Mouse (Mus musculus): ENCODE data around the gene Ufsp1.
"Not testable (repeated sequence)": the region's sequence is repeated elsewhere in the genome, so short reads cannot be mapped to it uniquely, and the experiment has no call there.

Gene Ufsp1

GRCm38 (mm10) chr5:137293839-137294743 is at the start of gene Ufsp1:
Gene Ufsp1 (plus strand): TSS chr5:137294629.
- peak; percentile 92 for DNase-seq (ENCODE audit: low read depth, low spot score)

GRCm38 (mm10) chr5:137263897-137264720 is 30.3 kb upstream of the Ufsp1 start:
- DNase-seq (ENCODE audit: low read depth, low spot score): no peak

DNA sequence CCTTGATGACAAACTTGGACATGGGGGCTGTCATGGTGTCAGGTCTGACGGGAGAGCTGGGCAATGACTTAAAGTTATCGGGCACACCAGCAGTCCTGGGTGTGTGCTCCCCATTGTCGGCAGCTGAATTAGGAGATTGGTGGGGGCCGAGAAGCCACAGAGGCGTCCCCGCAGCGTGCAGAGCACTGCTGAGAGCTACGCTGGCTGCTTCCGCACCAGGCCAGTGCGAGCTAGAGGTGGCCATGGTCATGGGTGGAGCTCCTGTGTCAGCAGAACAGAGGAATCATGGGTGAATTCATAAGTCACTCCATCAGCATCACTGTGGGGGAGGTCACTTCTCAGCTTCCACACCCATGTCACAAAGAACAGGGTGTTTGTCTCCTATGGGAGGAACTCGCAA is 29.6 kb upstream of the Ufsp1 start:
- no peak for DNase-seq (ENCODE audit: low read depth, low spot score)

DNA sequence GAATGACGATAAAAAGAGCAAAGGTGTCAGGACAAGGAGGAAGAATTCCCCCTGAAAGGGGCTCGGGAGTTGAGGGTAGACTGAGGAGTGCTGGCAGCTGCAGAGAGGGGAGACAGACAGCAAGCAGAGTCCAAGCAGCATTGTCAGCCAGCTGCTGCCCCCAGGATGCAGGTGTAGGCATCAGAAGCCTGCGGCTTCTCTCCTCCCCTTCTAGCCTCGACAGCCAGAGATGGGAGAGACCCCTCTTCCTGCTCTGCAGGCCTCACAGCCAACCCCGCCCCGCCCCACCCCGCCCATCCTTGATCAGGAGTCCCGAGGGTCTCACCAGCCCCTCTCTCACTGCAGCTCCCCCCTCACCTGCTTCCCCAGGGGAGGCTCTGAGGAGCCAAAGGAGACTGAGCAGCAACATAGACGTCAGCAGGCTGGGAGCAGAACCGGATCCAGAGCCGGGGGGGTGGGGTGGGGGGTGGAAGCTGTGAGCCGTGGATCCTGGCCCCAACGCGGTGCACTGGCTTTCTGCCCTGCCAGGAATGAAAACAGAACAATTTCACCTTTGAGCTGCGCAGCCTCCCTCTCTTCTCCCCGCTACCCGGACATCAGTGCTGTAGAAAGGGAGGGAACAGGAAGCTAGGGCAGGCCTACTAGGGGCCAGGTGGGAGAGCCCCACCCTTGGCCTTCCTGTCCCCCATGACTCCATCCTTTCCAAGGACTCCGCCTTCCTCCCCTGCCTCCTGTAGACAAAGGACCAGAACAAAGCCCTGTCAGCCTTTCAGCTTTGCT is 26.1 kb upstream of the Ufsp1 start:
- no peak for DNase-seq (ENCODE audit: low read depth, low spot score)

DNA sequence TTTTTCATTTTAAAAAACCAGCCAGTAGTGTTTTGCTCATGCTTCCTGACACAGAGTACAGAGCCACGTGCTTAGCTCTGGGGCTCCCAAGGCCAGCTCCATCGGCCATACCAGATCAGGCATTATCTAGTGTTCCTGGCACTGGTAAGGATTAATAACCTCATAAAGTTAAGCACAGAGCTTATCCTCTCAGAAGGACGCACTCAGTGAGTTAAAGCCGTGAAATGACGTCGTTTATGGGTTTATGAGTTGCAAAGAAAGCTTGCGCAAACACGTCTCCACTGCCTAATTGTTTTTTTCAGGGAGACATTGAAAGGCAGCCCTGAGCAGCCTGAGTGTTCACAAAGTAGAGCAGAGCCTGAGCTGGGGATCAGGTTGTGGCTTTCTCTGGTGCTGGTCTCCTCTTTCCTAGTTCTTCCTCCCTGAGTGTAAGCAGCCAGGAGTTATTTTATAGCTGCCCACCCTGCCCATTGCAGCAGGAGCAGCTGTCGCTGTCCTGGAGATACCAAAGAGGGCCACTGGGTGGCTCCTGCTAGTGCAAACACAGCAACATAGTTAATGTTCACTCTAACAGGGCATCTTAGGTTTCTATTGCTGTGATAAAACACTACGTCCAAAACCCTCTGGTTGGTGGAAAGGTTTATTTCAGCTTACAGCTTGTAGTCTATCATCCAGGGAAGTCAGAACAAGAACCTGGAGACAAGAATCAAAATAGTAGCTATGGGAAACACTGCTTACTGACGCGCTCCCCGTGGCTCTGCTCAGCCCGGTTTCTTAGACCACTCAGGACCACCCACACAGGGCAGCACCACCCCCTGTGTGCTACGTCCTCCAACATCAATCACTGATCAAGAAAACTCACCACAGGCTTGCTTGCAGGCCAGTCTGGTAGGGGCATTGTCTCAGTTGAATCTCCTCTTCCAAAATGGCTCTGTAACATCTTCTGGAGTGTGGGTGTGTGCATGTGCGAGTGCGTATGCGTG is 16.8 kb upstream of the Ufsp1 start:
- no peak for DNase-seq (ENCODE audit: low read depth, low spot score)

DNA sequence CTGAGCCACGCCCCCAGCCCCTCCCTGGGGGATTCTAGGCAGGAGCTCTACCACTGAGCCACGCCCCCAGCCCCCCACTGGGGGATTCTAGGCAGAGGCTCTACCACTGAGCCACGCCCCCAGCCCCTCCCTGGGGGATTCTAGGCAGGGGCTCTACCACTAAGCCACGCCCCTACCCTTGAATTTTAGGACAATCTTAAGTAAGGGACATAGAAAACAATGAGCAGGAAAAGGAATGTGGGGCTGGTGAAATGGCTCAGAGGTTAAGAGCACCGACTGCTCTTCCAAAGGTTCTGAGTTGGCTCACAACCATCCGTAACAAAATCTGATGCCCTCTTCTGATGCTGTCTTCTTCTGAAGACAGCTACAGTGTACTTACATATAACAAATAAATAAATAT is 10.0 kb upstream of the Ufsp1 start:
- not testable (repeated sequence) for DNase-seq (ENCODE audit: low read depth, low spot score)

GRCm38 (mm10) chr5:137285045-137285444 is 9.4 kb upstream of the Ufsp1 start:
- no peak for DNase-seq (ENCODE audit: low read depth, low spot score)

GRCm38 (mm10) chr5:137285986-137286385 is 8.4 kb upstream of the Ufsp1 start:
- no peak for DNase-seq (ENCODE audit: low read depth, low spot score)

GRCm38 (mm10) chr5:137286655-137287031 is 7.8 kb upstream of the Ufsp1 start:
- DNase-seq (ENCODE audit: low read depth, low spot score): peak; percentile 79

- no peak for DNase-seq (ENCODE audit: low read depth, low spot score)
Measured at GRCm38 (mm10) chr5:137287032-137287952, 7.1 kb upstream of the Ufsp1 start, which contains the start of gene Ache. Gene Ache (plus strand): TSS chr5:137287519.

DNA sequence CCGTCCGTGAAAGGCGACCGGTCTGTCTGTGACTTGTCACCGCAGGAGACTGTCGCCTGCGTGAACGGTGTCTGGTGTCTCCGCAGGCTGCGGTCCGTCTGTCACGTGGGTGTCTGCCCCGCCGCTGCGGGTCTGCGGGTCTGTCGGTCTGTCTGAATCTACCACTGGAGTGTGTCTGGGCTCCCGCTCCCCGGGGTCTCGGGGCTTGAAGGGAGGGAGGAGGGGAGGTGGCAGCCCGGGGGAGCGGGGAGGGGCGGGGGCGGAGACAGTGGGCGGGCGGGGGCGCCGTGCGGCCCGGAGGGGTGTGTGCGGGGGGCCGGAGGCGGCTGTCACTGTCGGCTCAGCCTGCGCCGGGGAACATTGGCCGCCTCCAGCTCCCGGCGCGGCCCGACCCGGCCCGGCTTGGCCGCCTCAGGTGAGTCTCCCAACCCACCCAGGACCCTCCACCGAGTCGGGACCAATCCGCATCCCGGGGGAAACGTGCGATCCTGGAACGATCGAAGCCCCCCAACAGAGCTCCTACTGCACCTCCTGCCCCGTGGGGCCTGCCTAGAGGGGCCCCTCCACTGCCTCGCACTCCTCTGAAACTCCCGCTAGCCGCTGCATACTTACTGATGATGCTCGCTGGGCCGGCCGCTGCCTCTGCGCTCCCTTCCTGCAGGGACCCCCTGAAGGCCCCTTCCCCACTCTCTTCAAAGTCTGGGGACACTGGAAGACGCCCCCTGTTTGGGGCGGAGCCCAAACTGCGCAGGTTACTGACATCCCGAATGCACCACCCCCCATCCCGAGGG is 6.3 kb upstream of the Ufsp1 start:
- DNase-seq (ENCODE audit: low read depth, low spot score): no peak

DNA sequence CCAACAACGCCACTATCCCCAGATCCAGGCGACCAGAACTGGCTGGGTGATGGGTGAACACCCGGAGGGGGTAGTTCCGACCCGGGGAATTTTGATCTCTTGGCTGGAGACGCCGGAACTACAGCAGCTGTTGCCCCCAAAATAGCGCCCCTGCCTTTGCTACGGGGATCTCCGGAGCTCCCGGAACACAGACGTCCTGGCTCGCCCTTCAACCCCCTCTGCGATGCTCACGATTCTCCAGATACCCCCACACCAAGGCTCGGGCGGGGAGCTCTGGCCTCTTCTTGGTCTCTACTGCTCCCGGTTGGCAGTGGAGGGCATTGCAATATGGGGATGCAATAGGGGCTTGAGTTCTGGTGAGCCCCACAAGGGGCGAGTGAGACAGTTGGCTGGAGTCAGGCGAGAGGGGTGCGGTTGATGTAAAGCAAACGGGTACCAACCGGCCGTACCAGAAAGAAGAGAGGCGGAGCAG is 5.4 kb upstream of the Ufsp1 start:
- no peak for DNase-seq (ENCODE audit: low read depth, low spot score)

DNA sequence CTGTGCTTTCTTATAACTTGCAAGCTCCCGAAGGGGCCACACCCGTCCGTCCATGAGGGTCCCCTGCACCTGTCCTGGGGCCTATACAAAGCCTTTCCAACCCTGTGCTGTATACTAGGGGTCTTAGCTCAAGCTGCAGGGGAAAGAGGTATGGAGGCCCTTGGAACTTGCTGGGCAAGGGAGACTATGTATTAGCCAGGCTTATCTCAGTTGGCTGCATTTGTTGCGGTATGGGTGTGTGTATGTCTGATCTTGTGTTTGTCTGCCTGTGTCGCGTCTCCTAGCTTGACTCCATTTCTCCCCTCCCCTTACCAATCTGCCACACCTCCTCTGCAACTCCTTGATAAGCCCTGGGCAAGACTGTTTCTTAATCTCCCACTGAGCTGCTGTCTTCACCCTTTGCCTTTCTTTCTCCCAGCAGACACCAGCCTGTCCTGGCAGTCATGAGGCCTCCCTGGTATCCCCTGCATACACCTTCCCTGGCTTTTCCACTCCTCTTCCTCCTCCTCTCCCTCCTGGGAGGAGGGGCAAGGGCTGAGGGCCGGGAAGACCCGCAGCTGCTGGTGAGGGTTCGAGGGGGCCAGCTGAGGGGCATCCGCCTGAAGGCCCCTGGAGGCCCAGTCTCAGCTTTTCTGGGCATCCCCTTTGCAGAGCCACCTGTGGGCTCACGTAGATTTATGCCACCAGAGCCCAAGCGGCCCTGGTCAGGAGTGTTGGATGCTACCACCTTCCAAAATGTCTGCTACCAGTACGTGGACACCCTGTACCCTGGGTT is 4.7 kb upstream of the Ufsp1 start:
- DNase-seq (ENCODE audit: low read depth, low spot score): no peak

- no peak for DNase-seq (ENCODE audit: low read depth, low spot score)
Measured at GRCm38 (mm10) chr5:137290677-137291076, 3.8 kb upstream of the Ufsp1 start.

- DNase-seq (ENCODE audit: low read depth, low spot score): no peak
Measured at GRCm38 (mm10) chr5:137291381-137291926, 3.0 kb upstream of the Ufsp1 start.

- no peak for DNase-seq (ENCODE audit: low read depth, low spot score)
Measured at GRCm38 (mm10) chr5:137293282-137293681, 1.1 kb upstream of the Ufsp1 start.

- DNase-seq (ENCODE audit: low read depth, low spot score): no peak
Measured at GRCm38 (mm10) chr5:137294744-137295093, 290 bp downstream of the Ufsp1 start.

GRCm38 (mm10) chr5:137295296-137295695 is 867 bp downstream of the Ufsp1 start:
- DNase-seq (ENCODE audit: low read depth, low spot score): no peak

Data from embryo, embryonic 11.5 days (tissue).